Mouse (Mus musculus) embryonic stem cell, embryonic (primary cell): ENCODE results near the gene Htatip2.

Source experiments
- CTCF ChIA-PET, 4 experiments: fragments of 300-600 bp in 2 of 4; fragments of 350-600 bp in 2 of 4; sonication (Branson Sonifier 250); formaldehyde crosslinking; loops; one replicate each; lab custom pipeline; 2022; ENCODE audit warnings: inconsistent platforms in 2 of 4; lab: Charles Lee
- POLR2A ChIA-PET, 4 experiments: fragments of 300-600 bp in 2 of 4; fragments of 350-600 bp in 2 of 4; sonication (Branson Sonifier 250); formaldehyde crosslinking; loops; one replicate each; lab custom pipeline; 2022; ENCODE audit warnings: antibody characterized with exemption in 4 of 4, inconsistent platforms in 1 of 4; lab: Charles Lee

Gene Htatip2

GRCm38 (mm10) chr7:49758934-49759571 is at the start of gene Htatip2:
Gene Htatip2, plus strand, starts transcription at chr7:49759115.
- POLR2A ChIA-PET: interaction anchor here (0.5 to 2.3 kb wide), 21 partner anchors 9 to 129 kb away, joined by 3 to 18 read pairs (median 4); partner anchors contain the start of gene Prmt3 (in 1 of the 4)
- CTCF ChIA-PET: interaction anchor here (0.6 to 9.4 kb wide), 12 partner anchors 10 to 1122 kb away, joined by 3 to 166 read pairs (median 4); no protein-coding TSS in a partner anchor

DNA sequence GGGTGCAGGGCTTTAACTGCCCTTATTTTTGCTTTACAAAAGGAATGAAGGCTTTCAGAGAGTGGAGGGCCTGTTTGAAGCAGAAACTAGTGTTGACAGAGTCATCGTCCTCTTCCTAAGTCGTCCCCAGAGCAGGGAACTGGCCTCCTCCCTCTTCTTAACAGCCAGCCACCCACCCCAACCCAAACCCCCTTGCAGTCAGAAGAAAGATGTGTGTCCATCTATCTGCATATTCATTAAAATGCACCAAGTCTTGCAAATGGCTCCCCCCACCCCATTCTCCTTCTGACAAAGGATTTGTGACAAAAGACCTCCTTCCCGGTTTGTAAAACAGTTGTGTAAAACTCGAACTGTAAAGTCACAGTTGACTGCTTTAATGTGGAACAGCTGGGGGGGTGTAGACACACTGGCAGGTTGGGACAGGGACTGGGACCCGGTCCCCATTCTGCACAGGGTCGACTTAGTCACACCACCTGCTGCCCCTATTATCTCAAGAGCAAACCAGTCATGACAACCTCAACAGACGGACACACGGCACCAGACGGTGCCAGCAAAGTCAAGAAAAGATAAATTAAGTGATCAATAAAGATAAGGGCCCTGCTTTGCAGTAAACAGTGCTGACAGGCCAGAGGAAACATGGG is 49.4 kb upstream of the Htatip2 start:
- CTCF ChIA-PET: interaction anchor here in 3 of 4 experiments (0.6 to 1.6 kb wide), 4 partner anchors 13 to 253 kb away, joined by 3 to 4 read pairs (median 4); no protein-coding TSS in a partner anchor
- POLR2A ChIA-PET: interaction anchor here in 2 of 4 experiments (0.9 to 1.5 kb wide), 4 partner anchors 8 to 33 kb away, joined by 3 to 7 read pairs (median 4); no protein-coding TSS in a partner anchor

DNA sequence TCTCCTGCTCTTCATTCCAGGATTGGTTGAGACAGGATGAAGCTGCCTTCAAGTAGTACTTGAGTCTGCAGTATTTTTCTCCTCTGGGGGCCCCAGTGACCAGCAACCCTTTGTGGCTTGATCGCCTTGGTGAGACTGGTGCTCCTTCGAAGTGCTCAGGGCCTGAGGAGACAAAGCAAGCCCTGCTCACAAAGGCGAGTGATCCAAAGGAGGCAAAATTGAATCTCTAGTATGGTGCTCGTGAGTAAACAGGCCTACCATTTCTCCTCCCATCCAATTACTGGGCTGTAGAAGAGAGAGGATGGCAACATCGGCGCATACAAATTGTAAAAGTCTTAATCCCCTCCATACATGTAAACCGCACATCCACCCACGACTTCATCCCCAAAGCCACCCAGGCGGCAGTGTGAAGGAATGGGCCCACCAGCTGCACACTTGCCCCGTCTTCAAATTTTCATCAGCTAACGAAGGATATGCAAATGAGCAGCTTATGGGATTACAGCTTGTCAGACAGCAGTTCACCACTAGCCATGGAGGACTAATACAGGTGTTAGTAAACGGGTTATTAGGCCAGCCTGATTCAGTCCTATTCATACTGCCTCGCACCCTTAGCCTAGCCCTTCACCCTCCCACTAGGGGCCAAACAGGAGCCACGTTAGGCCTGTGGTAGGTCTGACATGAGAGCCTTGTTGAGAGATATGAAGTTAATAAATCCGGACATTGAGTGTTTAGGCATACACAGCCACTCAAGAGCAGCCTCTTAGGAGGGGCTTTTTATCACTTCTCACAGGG is 40.8 kb upstream of the Htatip2 start:
- POLR2A ChIA-PET: no interaction called here
- CTCF ChIA-PET: no interaction called here

GRCm38 (mm10) chr7:49734342-49734741 is 24.6 kb upstream of the Htatip2 start:
- ChIA-PET CTCF (interaction anchor here in 1 of 4 experiments (1.4 kb wide), 1 partner anchor 19 kb away, joined by 4 read pairs; no protein-coding TSS in a partner anchor), POLR2A (no interaction called here)

GRCm38 (mm10) chr7:49739448-49739847 is 19.5 kb upstream of the Htatip2 start:
- CTCF ChIA-PET: no interaction called here
- POLR2A ChIA-PET: no interaction called here

- CTCF ChIA-PET: interaction anchor here in 3 of 4 experiments (0.7 to 1.9 kb wide), 7 partner anchors 10 to 125 kb away, joined by 3 to 10 read pairs (median 5); partner anchors contain the start of gene Htatip2 (in 1 of the 3)
Measured at GRCm38 (mm10) chr7:49741474-49741873, 17.4 kb upstream of the Htatip2 start.

GRCm38 (mm10) chr7:49741923-49742322 is 17.0 kb upstream of the Htatip2 start:
- POLR2A ChIA-PET: interaction anchor here in 2 of 4 experiments (0.5 to 1.2 kb wide), 2 partner anchors 10 to 75 kb away, joined by 3 read pairs; no protein-coding TSS in a partner anchor
- CTCF ChIA-PET: interaction anchor here in 3 of 4 experiments (0.7 to 1.9 kb wide), 8 partner anchors 10 to 126 kb away, joined by 3 to 10 read pairs (median 4); partner anchors contain the start of gene Htatip2 (in 1 of the 3)

More at GRCm38 (mm10) chr7:49741474-49741873, 17.4 kb upstream of the Htatip2 start:
- POLR2A ChIA-PET: interaction anchor here in 2 of 4 experiments (0.5 to 1.2 kb wide), 2 partner anchors 10 to 74 kb away, joined by 3 read pairs; no protein-coding TSS in a partner anchor

GRCm38 (mm10) chr7:49751148-49751547 is 7.8 kb upstream of the Htatip2 start:
- ChIA-PET POLR2A (interaction anchor here in 1 of 4 experiments (0.6 to 2.6 kb wide), 4 partner anchors 9 to 1692 kb away, joined by 3 to 19 read pairs (median 4); no protein-coding TSS in a partner anchor), CTCF (interaction anchor here (0.5 to 9.4 kb wide), 21 partner anchors 9 to 694 kb away, joined by 3 to 166 read pairs (median 4); no protein-coding TSS in a partner anchor)

DNA sequence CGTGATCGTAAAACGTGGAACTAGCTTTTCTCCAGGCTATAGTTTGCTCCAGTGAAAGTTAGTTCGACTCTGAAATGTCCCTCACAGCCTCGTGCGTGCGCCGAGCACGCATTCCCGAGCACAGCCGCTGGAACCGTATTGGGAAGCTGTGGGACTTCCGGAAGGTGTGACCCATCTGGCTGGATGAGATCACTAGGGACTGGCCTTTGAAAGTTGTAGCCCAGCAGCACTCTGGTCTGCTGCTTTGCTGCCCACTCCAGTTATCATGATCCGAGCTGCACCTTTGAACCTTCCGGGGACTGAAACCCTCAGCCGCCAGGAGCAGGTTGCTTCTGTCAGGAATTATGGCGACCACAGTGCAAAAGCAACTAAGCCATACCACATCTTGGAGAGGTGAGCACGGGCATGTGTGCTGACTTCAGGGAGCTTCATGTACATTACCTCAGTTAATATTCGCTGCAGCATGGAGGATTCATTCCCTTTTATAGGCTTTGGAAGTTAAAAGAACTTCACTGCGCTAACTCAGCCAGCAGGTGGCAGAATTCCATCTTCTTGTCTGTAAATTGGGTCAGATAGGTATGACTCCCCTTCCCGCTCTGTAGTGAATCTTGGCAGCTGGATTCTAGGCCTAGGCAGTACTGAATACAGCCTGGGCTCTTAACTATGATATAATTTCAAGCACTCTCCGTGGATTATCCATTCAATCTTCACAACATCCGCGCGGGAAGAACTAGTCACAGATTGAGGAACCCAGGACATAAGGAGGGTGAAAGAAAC is 6.0 kb upstream of the Htatip2 start:
- POLR2A ChIA-PET: interaction anchor here in 1 of 4 experiments (0.5 to 2.6 kb wide), 6 partner anchors 10 to 145 kb away, joined by 3 to 19 read pairs (median 3); no protein-coding TSS in a partner anchor
- CTCF ChIA-PET: interaction anchor here (0.6 to 9.4 kb wide), 34 partner anchors 10 to 824 kb away, joined by 3 to 166 read pairs (median 4); partner anchors contain the start of gene Dbx1 (in 1 of the 4)

GRCm38 (mm10) chr7:49754767-49755166 is 4.1 kb upstream of the Htatip2 start:
- ChIA-PET CTCF (interaction anchor here (0.5 to 9.4 kb wide), 29 partner anchors 9 to 262 kb away, joined by 3 to 166 read pairs (median 4); no protein-coding TSS in a partner anchor), POLR2A (interaction anchor here in 3 of 4 experiments (0.6 to 2.1 kb wide), 7 partner anchors 9 to 157 kb away, joined by 3 to 10 read pairs (median 3); partner anchors contain the start of gene Prmt3 (in 1 of the 3))

DNA sequence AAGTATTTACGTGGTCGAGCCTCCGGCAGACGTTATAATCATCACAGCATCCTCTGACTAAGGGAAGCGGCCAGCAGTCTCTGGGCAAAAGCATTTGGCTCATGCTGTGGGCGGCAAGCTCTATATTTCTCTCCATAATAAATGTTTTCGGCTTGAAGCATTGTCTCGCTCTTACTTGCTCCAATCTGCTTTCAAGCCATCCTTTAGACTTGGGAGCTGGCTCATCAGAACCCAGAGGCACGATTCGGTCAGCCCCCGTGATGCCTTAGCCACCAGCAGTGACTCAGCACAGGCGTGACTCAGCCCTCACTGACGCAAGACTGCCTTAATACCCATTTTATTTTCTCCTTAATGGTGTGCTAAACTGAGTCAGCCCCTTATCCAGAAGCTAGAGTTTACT is 3.7 kb downstream of the Htatip2 start:
- CTCF ChIA-PET: interaction anchor here in 3 of 4 experiments (0.7 to 1.3 kb wide), 4 partner anchors 10 to 887 kb away, joined by 3 to 6 read pairs (median 4); no protein-coding TSS in a partner anchor
- POLR2A ChIA-PET: interaction anchor here (0.6 to 9.9 kb wide), 32 partner anchors 8 to 581 kb away, joined by 3 to 186 read pairs (median 3); partner anchors contain the start of genes Prmt3 (in 3 of the 4) and Dbx1 (in 1 of the 4)

GRCm38 (mm10) chr7:49764011-49764716 is 5.2 kb downstream of the Htatip2 start:
- POLR2A ChIA-PET: interaction anchor here (0.5 to 9.9 kb wide), 27 partner anchors 8 to 788 kb away, joined by 3 to 186 read pairs (median 3); partner anchors contain the start of gene Prmt3 (in 2 of the 4)
- CTCF ChIA-PET: interaction anchor here (0.6 to 1.5 kb wide), 10 partner anchors 9 to 271 kb away, joined by 3 to 9 read pairs (median 4); no protein-coding TSS in a partner anchor

DNA sequence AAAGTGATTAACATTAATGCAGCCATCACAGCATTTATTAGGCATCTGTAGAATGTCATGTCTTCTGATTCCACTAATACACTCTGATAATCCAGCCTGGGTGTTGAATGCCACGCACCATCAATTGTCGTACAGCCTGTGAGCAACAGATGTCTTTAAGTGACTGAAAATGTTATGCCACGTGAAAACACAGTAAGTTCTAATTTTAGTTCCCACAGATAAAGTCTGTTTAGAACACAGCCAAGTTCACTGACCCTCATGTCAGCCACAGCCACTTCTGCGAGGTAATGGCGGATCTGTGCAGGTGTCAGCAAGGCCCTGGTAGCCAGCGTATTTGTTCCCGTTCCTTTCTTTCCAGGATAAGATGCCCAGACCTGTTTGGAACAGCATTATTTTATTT is 7.3 kb downstream of the Htatip2 start:
- ChIA-PET POLR2A (interaction anchor here in 1 of 4 experiments (9.9 kb wide), 1 partner anchor 11 kb away, joined by 186 read pairs; the partner anchor contains the start of gene Prmt3), CTCF (no interaction called here)

- ChIA-PET CTCF (interaction anchor here in 1 of 4 experiments (0.7 to 0.8 kb wide), 2 partner anchors 10 to 16 kb away, joined by 3 to 4 read pairs; no protein-coding TSS in a partner anchor), POLR2A (interaction anchor here in 3 of 4 experiments (0.6 to 9.9 kb wide), 7 partner anchors 9 to 142 kb away, joined by 3 to 186 read pairs (median 4); partner anchors contain the start of genes Htatip2 (in 2 of the 3), Prmt3 (in 1 of the 3) and Slc6a5 (in 1 of the 3))
Measured at GRCm38 (mm10) chr7:49768509-49768908, 9.6 kb downstream of the Htatip2 start.

DNA sequence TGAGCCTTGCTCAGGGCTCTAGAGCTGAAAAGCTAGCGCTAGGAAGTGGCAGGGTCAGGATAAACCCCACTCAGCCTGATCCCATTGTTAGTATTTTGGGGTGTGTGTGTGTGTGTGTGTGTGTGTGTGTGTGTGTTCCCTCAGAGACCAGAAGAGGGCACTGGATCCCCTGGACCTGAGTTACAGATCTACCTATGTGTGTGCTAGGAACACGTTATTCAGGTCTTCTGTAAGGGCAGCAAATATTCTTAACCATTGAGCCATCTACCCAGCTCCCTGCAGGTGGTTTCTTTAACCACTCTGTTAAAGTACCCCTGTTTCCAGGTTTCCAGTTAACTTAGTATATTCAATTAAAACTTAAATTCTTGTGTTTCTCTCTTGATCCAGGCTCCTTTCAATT is 15.5 kb downstream of the Htatip2 start:
- ChIA-PET CTCF (interaction anchor here in 3 of 4 experiments (0.7 to 1.7 kb wide), 3 partner anchors 70 to 158 kb away, joined by 4 to 11 read pairs (median 5); no protein-coding TSS in a partner anchor), POLR2A (interaction anchor here in 3 of 4 experiments (0.6 to 14.5 kb wide), 11 partner anchors 9 to 866 kb away, joined by 3 to 186 read pairs (median 4); partner anchors contain the start of gene Htatip2 (in 2 of the 3))
